17 mouse cellular contexts compared by ENCODE assay signal in genomic region chr1:37011626-37012209, GRCm38 (mm10). TPM values are rescaled to one million over a fixed set of nuclear protein-coding genes. Genes with fewer than 3 reads are reported as not detected.
"Had no signal": no experiment of that assay in that cellular context is flagged by ENCODE, and none has a peak within 500 bp of the region (broad histone marks: within the 10 kb centered on the region; RNA-seq: fewer than 3 reads in every experiment).

No protein-coding gene starts in this region.

- H3K4me2 ChIP-seq: lung, embryonic 14.5 days; midbrain, embryonic 11.5 days; midbrain, embryonic 13.5 days; midbrain, embryonic 15.5 days; neural tube, embryonic 12.5 days had no signal

- H3K9me3 ChIP-seq: megakaryocyte, embryonic 14.5 days; midbrain, embryonic 13.5 days; midbrain, embryonic 15.5 days; neural tube, embryonic 12.5 days had no signal

- H3K4me1 ChIP-seq: midbrain, embryonic 13.5 days; midbrain, embryonic 15.5 days; neural tube, embryonic 12.5 days had no signal

- H3K27me3 ChIP-seq: midbrain, embryonic 13.5 days; midbrain, embryonic 15.5 days; neural tube, embryonic 12.5 days had no signal

- H3K36me3 ChIP-seq: midbrain, embryonic 13.5 days; midbrain, embryonic 15.5 days; neural tube, embryonic 12.5 days had no signal

- H3K4me3 ChIP-seq: megakaryocyte, embryonic 14.5 days; midbrain, embryonic 13.5 days; midbrain, embryonic 15.5 days; neural tube, embryonic 12.5 days had no signal

- H3K27ac ChIP-seq: macrophage; midbrain, embryonic 13.5 days; midbrain, embryonic 15.5 days; neural tube, embryonic 12.5 days had no signal

- H3K9ac ChIP-seq: lung, embryonic 14.5 days; midbrain, embryonic 13.5 days; midbrain, embryonic 15.5 days; neural tube, embryonic 12.5 days had no signal

- DNase-seq: lung, adult 18-20 months; lung, embryonic 14.5 days; lung, postnatal 10 days; lung, postnatal 36 days; right cerebral cortex, postnatal 14 days; spleen, adult 18-20 months; thymus, adult 18-20 months; thymus, postnatal 14 days; thymus, postnatal 36 days had no signal

RNA-seq across cellular contexts. Expression of gene Vwa3b, which starts 14.7 kb away (rescaled TPM):
- total RNA-seq: megakaryocyte progenitor cell, adult 5-6 weeks; monocyte, adult 5-6 weeks had no signal
- polyA plus RNA-seq: lung, embryonic 14.5 days; macrophage had no signal
